Mouse (Mus musculus): Measurements from ENCODE around the gene Hpdl. TPM values are rescaled to one million over a fixed set of nuclear protein-coding genes. Genes with fewer than 3 reads are reported as not detected.

The Hpdl gene
- total RNA-seq, 2 experiments from 2014 or later, result 0.44 to 0.72 TPM

- intact Hi-C loops (cut with DNase I), result no loop called here
- peak; percentile 92 to 94 for DNase-seq (ENCODE audit: low spot score in 2 of 2)
Measured at GRCm38 (mm10) chr4:116807197-116808129, 14.0 kb downstream of the Hpdl start, which contains the start of the genes Toe1 and Mutyh. TSS of gene Toe1 (minus strand) at chr4:116807640. TSS of gene Mutyh (plus strand) at chr4:116807723.

DNA sequence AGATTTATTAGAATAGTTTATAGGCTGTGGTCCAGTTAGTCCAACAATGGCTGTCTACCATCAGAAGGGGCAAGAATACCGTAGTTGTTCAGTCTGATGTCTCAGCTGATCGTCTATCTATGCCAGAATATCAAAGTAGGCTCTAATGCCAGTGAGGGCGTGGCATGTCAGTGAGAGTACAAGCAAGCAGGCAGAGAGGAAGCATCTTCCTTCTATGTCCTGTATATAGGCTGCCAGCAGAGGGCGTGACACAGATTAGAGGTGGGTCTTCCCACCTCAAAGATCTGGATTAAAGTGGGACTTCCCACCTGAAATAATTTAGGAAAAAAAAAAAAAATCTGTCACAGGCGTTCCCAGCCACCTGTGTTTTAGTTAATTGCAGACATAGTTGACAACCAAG lies 21.6 kb downstream of the Hpdl start:
- no peak for DNase-seq (ENCODE audit: low spot score in 2 of 2)
- intact Hi-C loops (cut with DNase I), result no loop called here

DNA sequence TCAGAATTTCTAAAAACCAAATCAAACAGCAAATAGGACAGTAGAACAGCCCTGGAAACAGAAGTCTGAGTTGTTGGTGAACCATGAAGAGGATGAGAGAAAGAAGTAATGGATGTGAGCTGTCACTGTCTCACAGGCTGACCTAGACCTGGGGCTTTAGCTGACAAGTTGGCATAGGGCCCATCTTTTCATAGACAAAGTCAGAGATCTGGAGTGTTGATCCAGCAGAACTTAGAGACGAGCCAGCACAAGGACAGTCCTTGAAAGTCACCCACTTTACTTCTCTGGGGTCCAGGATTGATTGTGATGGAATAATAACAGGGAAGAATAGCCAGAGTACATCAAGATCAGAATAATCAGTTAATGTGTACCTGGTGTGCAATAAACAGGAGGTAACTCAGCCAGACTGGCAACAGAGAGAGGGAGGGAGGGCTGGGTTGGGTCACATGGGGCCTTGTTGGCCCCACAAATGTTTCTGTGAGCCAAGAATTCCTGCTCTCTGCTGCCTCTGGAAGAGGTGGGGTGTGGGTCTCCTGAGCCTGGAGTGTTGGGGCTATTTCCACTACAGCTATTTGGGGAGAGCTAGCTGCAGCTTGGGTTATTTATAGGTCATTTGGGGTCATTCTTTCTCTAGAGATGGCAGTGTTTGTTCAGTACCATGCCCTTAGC lies 24.9 kb downstream of the Hpdl start:
- DNase-seq (ENCODE audit: low spot score in 2 of 2), result no peak
- intact Hi-C loops (cut with DNase I), result no loop called here

- intact Hi-C loops (cut with DNase I), result no loop called here
- DNase-seq (ENCODE audit: low spot score in 2 of 2), result no peak
Measured at GRCm38 (mm10) chr4:116794273-116794672, 27.2 kb downstream of the Hpdl start.

DNA sequence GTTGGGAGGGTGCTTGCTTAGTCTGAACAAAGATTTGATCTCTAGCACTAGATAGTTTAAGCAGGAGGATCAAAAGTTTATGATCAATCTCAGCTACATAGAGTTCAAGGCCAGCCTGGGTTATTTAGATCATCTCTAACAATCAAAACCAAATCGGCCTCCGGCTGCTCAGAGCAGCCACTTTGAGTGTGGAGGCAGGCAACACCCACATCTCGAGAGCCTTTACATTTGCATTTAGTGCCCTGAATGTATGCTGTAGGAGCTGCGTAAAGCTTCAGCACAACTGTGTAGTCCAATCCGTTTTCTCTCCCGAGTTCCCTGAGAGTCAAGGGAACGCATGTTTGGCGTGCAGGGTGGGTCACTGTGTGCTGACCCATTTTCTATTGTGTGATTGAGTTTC lies 29.1 kb downstream of the Hpdl start:
- no peak for DNase-seq (ENCODE audit: low spot score in 2 of 2)
- intact Hi-C loops (cut with DNase I), result no loop called here

DNA sequence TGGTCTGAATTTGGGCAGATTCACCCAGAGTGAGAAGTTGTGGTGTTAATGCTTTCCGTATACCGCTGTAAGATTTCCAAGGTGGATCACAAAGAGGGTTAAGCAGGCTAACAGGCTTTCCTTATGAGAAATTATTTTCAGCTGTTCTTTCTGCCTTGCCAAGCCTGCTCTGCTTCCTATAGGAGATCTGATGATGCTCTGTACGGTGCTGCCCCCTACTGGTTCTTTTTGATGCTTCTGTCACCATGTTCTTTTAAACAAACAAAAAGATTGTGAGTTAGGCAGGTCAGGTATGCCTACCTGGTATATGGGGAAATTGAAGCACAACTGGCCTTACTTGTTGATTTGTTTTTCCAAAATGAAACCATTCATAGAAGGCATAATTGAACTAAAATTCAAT lies 32.6 kb downstream of the Hpdl start:
- intact Hi-C loops (cut with DNase I), result loop anchor here (1.0 kb wide), 1 partner anchor 70 kb away; no protein-coding TSS in a partner anchor

GRCm38 (mm10) chr4:116787985-116788760 lies 33.3 kb downstream of the Hpdl start:
- intact Hi-C loops (cut with DNase I), result loop anchor here (1.0 kb wide), 1 partner anchor 69 kb away; no protein-coding TSS in a partner anchor
- no peak for DNase-seq (ENCODE audit: low spot score in 2 of 2)

More for the DNA sequence above, 32.6 kb downstream of the Hpdl start:
- DNase-seq (ENCODE audit: low spot score in 2 of 2), result peak; percentile 92 to 95

GRCm38 (mm10) chr4:116786587-116786986 lies 34.9 kb downstream of the Hpdl start:
- DNase-seq (ENCODE audit: low spot score in 2 of 2), result no peak
- intact Hi-C loops (cut with DNase I), result no loop called here

- DNase-seq (ENCODE audit: low spot score in 2 of 2), result no peak
- intact Hi-C loops (cut with DNase I), result no loop called here
Measured at GRCm38 (mm10) chr4:116782171-116782570, 39.3 kb downstream of the Hpdl start.

- DNase-seq (ENCODE audit: low spot score in 2 of 2), result no peak
- intact Hi-C loops (cut with DNase I), result no loop called here
Measured at GRCm38 (mm10) chr4:116781366-116781765, 40.1 kb downstream of the Hpdl start.

DNA sequence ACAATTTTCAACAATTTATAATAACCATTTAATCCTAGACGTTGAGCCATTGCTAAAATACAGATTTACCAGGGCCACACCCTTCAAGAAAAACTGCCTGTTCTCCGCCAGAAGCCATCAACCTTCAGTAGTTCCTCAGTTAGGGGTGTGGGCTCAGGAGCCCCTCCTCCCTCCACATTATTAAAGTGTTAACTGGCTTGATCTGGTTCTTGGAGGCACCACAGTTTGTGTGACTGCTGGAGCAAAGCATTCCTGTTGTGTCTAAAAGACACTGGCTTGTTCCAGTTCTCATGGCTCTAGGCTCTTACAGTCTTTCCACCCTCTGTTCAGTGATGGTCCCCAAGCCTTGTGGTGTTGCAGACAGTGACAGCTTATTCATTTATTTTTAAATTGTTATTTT lies 41.0 kb downstream of the Hpdl start:
- intact Hi-C loops (cut with DNase I), result no loop called here
- DNase-seq (ENCODE audit: low spot score in 2 of 2), result no peak

DNA sequence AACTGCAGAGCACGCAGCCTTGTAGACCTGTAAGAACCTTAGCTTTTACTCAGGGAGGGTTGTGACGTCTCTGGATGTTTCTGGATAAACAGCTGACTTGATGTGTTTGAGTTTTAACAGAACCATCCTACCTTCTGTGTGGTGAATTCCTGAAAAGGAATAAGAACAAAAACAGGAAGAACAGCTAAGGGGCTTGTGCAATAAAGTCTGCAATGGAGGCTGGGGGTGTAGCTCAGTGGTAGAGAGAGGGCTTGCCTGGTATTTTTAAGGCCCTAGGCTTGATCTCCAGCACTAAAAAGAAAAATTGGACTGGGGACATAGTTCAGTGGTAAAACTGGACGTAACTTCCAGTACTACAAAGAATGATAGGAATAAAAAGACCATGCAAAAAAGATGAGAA lies 44.4 kb downstream of the Hpdl start:
- no peak for DNase-seq (ENCODE audit: low spot score in 2 of 2)

DNA sequence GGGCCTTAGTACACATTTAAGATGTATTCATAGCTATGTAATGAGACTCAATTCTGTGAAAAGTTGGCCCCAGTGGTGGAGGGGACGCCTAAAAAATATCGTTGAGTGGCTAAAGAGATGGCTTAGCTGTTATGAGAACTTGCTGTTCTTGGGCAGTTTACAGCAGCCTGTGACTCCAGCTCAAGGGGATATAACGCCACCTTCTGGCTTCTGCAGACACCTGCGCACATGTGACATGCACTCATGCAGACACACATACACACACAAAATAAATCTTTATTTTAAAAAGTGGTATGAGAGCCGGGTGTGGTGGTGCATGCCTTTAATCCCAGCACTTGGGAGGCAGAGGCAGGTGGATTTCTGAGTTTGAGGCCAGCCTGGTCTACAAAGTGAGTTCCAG lies 45.1 kb downstream of the Hpdl start:
- intact Hi-C loops (cut with DNase I), result no loop called here
- no peak for DNase-seq (ENCODE audit: low spot score in 2 of 2)

More for the DNA sequence above, 44.4 kb downstream of the Hpdl start:
- intact Hi-C loops (cut with DNase I), result no loop called here

Other genes with a start within 250 kb of the Hpdl start
- gene Ccdc17, start 225.1 kb downstream of the Hpdl start, total RNA-seq (2021), result 1 to 10 TPM; 4.6 to 5.7 TPM
- gene Nasp, start 193.8 kb downstream of the Hpdl start, total RNA-seq (2021), result 10 to 100 TPM; 47.6 to 49.9 TPM
- 100 to 1,000 TPM; 501 TPM for gene Akr1a1, start 170.0 kb downstream of the Hpdl start, total RNA-seq (2021)
- 100 to 1,000 TPM; 163 to 170 TPM for gene Prdx1, start 136.2 kb downstream of the Hpdl start, total RNA-seq (2021)
- 10 to 100 TPM; 14.6 to 17.0 TPM for gene Mmachc, start 113.3 kb downstream of the Hpdl start, total RNA-seq (2021)
- gene Ccdc163, start 113.2 kb downstream of the Hpdl start, total RNA-seq (2021), result 1 to 10 TPM; 3.3 to 5.2 TPM
- 1 to 10 TPM; 4.1 to 4.8 TPM for gene Tesk2, start 100.8 kb downstream of the Hpdl start, total RNA-seq (2021)
- gene Toe1, start 14.1 kb downstream of the Hpdl start, total RNA-seq (2021), result 10 to 100 TPM; 12.1 to 12.7 TPM
- 1 to 10 TPM; 1.5 to 3.2 TPM for gene Mutyh, start 14.0 kb downstream of the Hpdl start, total RNA-seq (2021)
- 1 to 10 TPM; 7.2 to 9.0 TPM for gene Zswim5, start 55.7 kb upstream of the Hpdl start, total RNA-seq (2021)
- gene Urod, start 172.7 kb upstream of the Hpdl start, total RNA-seq (2021), result 10 to 100 TPM; 40.8 to 46.3 TPM
- 10 to 100 TPM; 42.2 to 46.6 TPM for gene Hectd3, start 173.6 kb upstream of the Hpdl start, total RNA-seq (2021)
- gene Eif2b3, start 197.7 kb upstream of the Hpdl start, total RNA-seq (2021), result 10 to 100 TPM; 18.9 to 20.5 TPM